Mouse (Mus musculus): ENCODE data around the gene Adgrf1. TPM values are rescaled to one million over a fixed set of nuclear protein-coding genes. Genes with fewer than 3 reads are reported as not detected.

Gene Adgrf1
- 0.16 and 0.42 TPM in 2 replicates for polyA plus RNA-seq (2015; fragmentation: Nextera tagmentation; extraction: Ambion mirVana)

- 51% methylated on average over 6 of the region's 6 CpGs for WGBS
- Histone ChIP-seq H3K9me3 (replicated peaks) (0 out of 2 replicates have a peak, but pooled peaks cover 3% of the 10 kb centered on the region), H3K36me3 (no peaks in the 10 kb centered on the region), H3K4me1 (peaks cover 25% of the 10 kb centered on the region), H3K27me3 (no peaks in the 10 kb centered on the region), H3K9ac (no peak within 1 kb of the TSS), H3K4me3 (replicated peaks) (no peak within 1 kb of the TSS), H3K27ac (peak within 1 kb of the TSS; percentile 58; the same call in 1 of the 2 replicates), H3K4me2 (no peak within 1 kb of the TSS)
- ATAC-seq (replicated peaks; ENCODE audit: low FRiP score), result no peak; the same call in 1 of the 2 replicates
Observed at GRCm38 (mm10) chr17:43270161-43270560, at the start of gene Adgrf1. Gene Adgrf1 (plus strand): TSS chr17:43270329.

GRCm38 (mm10) chr17:43226101-43226500 lies 44.0 kb upstream of the Adgrf1 start:
- H3K36me3 ChIP-seq, result no peaks in the 10 kb centered on the region
- no peaks in the 10 kb centered on the region for H3K9me3 ChIP-seq (replicated peaks)
- peaks cover 9% of the 10 kb centered on the region for H3K4me1 ChIP-seq
- no peak overlapping the region for H3K4me3 ChIP-seq (replicated peaks)
- H3K27me3 ChIP-seq, result no peaks in the 10 kb centered on the region
- ATAC-seq (replicated peaks; ENCODE audit: low FRiP score), result no peak
- no peak overlapping the region for H3K27ac ChIP-seq
- H3K9ac ChIP-seq, result no peak overlapping the region
- no peak overlapping the region for H3K4me2 ChIP-seq
- WGBS, result 76% methylated on average over 6 of the region's 6 CpGs

GRCm38 (mm10) chr17:43229621-43230513 lies 40.3 kb upstream of the Adgrf1 start:
- peak; percentile 82 for ATAC-seq (replicated peaks; ENCODE audit: low FRiP score)
- no peaks in the 10 kb centered on the region for H3K36me3 ChIP-seq
- peaks cover 16% of the 10 kb centered on the region for H3K4me1 ChIP-seq
- peak overlapping the region; percentile 22 for H3K4me3 ChIP-seq (replicated peaks)
- no peak overlapping the region for H3K9ac ChIP-seq
- peak overlapping the region; percentile 56 for H3K4me2 ChIP-seq
- H3K27me3 ChIP-seq, result no peaks in the 10 kb centered on the region
- H3K9me3 ChIP-seq (replicated peaks), result no peaks in the 10 kb centered on the region
- WGBS, result 34% methylated on average over 12 of the region's 12 CpGs
- 0 out of 2 replicates have a peak overlapping the region, but pooled peaks have one; percentile 10 for H3K27ac ChIP-seq

- Histone ChIP-seq H3K27me3 (no peaks in the 10 kb centered on the region), H3K9ac (no peak overlapping the region), H3K4me2 (no peak overlapping the region), H3K9me3 (replicated peaks) (no peaks in the 10 kb centered on the region), H3K27ac (no peak overlapping the region), H3K36me3 (no peaks in the 10 kb centered on the region), H3K4me1 (peaks cover 16% of the 10 kb centered on the region), H3K4me3 (replicated peaks) (no peak overlapping the region)
- ATAC-seq (replicated peaks; ENCODE audit: low FRiP score), result no peak
- WGBS, result 83% methylated on average over 7 of the region's 7 CpGs
Observed at GRCm38 (mm10) chr17:43230821-43231220, 39.3 kb upstream of the Adgrf1 start.

GRCm38 (mm10) chr17:43232769-43233168 lies 37.4 kb upstream of the Adgrf1 start:
- 45% methylated on average over 6 of the region's 6 CpGs for WGBS
- no peak for ATAC-seq (replicated peaks; ENCODE audit: low FRiP score)
- Histone ChIP-seq H3K9ac (no peak overlapping the region), H3K4me2 (no peak overlapping the region), H3K27ac (no peak overlapping the region), H3K27me3 (no peaks in the 10 kb centered on the region), H3K9me3 (replicated peaks) (no peaks in the 10 kb centered on the region), H3K4me3 (replicated peaks) (no peak overlapping the region), H3K4me1 (peaks cover 16% of the 10 kb centered on the region), H3K36me3 (no peaks in the 10 kb centered on the region)

GRCm38 (mm10) chr17:43236656-43237250 lies 33.4 kb upstream of the Adgrf1 start:
- Histone ChIP-seq H3K27me3 (no peaks in the 10 kb centered on the region), H3K4me1 (peaks cover 13% of the 10 kb centered on the region; the same call in 1 of the 2 replicates), H3K9ac (no peak overlapping the region), H3K36me3 (no peaks in the 10 kb centered on the region), H3K4me2 (no peak overlapping the region), H3K9me3 (replicated peaks) (no peaks in the 10 kb centered on the region), H3K27ac (no peak overlapping the region), H3K4me3 (replicated peaks) (no peak overlapping the region)
- ATAC-seq (replicated peaks; ENCODE audit: low FRiP score), result no peak
- WGBS, result 85% methylated on average over 14 of the region's 14 CpGs

GRCm38 (mm10) chr17:43239035-43239434 lies 31.1 kb upstream of the Adgrf1 start:
- Histone ChIP-seq H3K4me2 (no peak overlapping the region), H3K9ac (no peak overlapping the region), H3K36me3 (no peaks in the 10 kb centered on the region), H3K4me1 (0 out of 2 replicates have a peak, but pooled peaks cover 7% of the 10 kb centered on the region), H3K9me3 (replicated peaks) (no peaks in the 10 kb centered on the region), H3K27me3 (no peaks in the 10 kb centered on the region), H3K27ac (no peak overlapping the region), H3K4me3 (replicated peaks) (no peak overlapping the region)
- no peak for ATAC-seq (replicated peaks; ENCODE audit: low FRiP score)
- 72% methylated on average over 6 of the region's 6 CpGs for WGBS

- Histone ChIP-seq H3K9me3 (replicated peaks) (no peaks in the 10 kb centered on the region), H3K4me2 (no peak overlapping the region), H3K27me3 (no peaks in the 10 kb centered on the region), H3K4me1 (0 out of 2 replicates have a peak, but pooled peaks cover 7% of the 10 kb centered on the region), H3K27ac (no peak overlapping the region), H3K4me3 (replicated peaks) (no peak overlapping the region), H3K9ac (no peak overlapping the region), H3K36me3 (no peaks in the 10 kb centered on the region)
- peak; percentile 40 for ATAC-seq (replicated peaks; ENCODE audit: low FRiP score)
- WGBS, result 40% methylated on average over 10 of the region's 10 CpGs
Observed at GRCm38 (mm10) chr17:43241134-43241533, 29.0 kb upstream of the Adgrf1 start.

GRCm38 (mm10) chr17:43242609-43243008 lies 27.5 kb upstream of the Adgrf1 start:
- no peak for ATAC-seq (replicated peaks; ENCODE audit: low FRiP score)
- Histone ChIP-seq H3K9ac (no peak overlapping the region), H3K27ac (peak overlapping the region; percentile 52), H3K4me2 (no peak overlapping the region), H3K4me3 (replicated peaks) (no peak overlapping the region), H3K36me3 (no peaks in the 10 kb centered on the region), H3K27me3 (no peaks in the 10 kb centered on the region), H3K4me1 (0 out of 2 replicates have a peak, but pooled peaks cover 7% of the 10 kb centered on the region), H3K9me3 (replicated peaks) (no peaks in the 10 kb centered on the region)
- 56% methylated on average over 3 of the region's 3 CpGs for WGBS

GRCm38 (mm10) chr17:43245364-43245763 lies 24.8 kb upstream of the Adgrf1 start:
- no peak for ATAC-seq (replicated peaks; ENCODE audit: low FRiP score)
- Histone ChIP-seq H3K4me2 (no peak overlapping the region), H3K27me3 (no peaks in the 10 kb centered on the region), H3K9ac (no peak overlapping the region), H3K27ac (no peak overlapping the region), H3K36me3 (no peaks in the 10 kb centered on the region), H3K4me3 (replicated peaks) (no peak overlapping the region), H3K9me3 (replicated peaks) (no peaks in the 10 kb centered on the region), H3K4me1 (peaks cover 22% of the 10 kb centered on the region)
- WGBS, result 87% methylated on average over 6 of the region's 6 CpGs

GRCm38 (mm10) chr17:43247245-43247644 lies 22.9 kb upstream of the Adgrf1 start:
- no peak for ATAC-seq (replicated peaks; ENCODE audit: low FRiP score)
- H3K9me3 ChIP-seq (replicated peaks), result no peaks in the 10 kb centered on the region
- WGBS, result 97% methylated on average over 3 of the region's 3 CpGs

GRCm38 (mm10) chr17:43249645-43250044 lies 20.5 kb upstream of the Adgrf1 start:
- H3K9me3 ChIP-seq (replicated peaks), result no peaks in the 10 kb centered on the region
- no peaks in the 10 kb centered on the region for H3K36me3 ChIP-seq
- H3K9ac ChIP-seq, result no peak overlapping the region
- peak; percentile 53 for ATAC-seq (replicated peaks; ENCODE audit: low FRiP score)
- H3K27ac ChIP-seq, result peak overlapping the region; percentile 56; the same call in 1 of the 2 replicates
- no peak overlapping the region for H3K4me3 ChIP-seq (replicated peaks)
- no peak overlapping the region for H3K4me2 ChIP-seq
- 27% methylated on average over 3 of the region's 3 CpGs for WGBS
- no peaks in the 10 kb centered on the region for H3K27me3 ChIP-seq
- peaks cover 27% of the 10 kb centered on the region for H3K4me1 ChIP-seq

More at GRCm38 (mm10) chr17:43247245-43247644, 22.9 kb upstream of the Adgrf1 start:
- H3K27me3 ChIP-seq, result no peaks in the 10 kb centered on the region
- H3K4me1 ChIP-seq, result peaks cover 27% of the 10 kb centered on the region
- H3K4me3 ChIP-seq (replicated peaks), result no peak overlapping the region
- no peak overlapping the region for H3K4me2 ChIP-seq
- no peak overlapping the region for H3K9ac ChIP-seq
- no peak overlapping the region for H3K27ac ChIP-seq
- no peaks in the 10 kb centered on the region for H3K36me3 ChIP-seq

All from kidney, embryonic 15.5 days (tissue).